Mouse (Mus musculus) testis, adult 2 months (tissue): ENCODE measurements at regions not wholly inside any gene's neighbourhood (a gene's known extent, or its start where the extent isn't known, plus 50 kb on each side); places are given as distances from the start of the nearest gene placed in this dataset.
"Not testable (repeated sequence)": the region's sequence is repeated elsewhere in the genome, so short reads cannot be mapped to it uniquely, and the experiment has no call there.

ENCODE experiments used
- CTCF ChIP-seq: fragments of 200-500 bp; IDR thresholded peaks from 2 replicates; pipeline ENCODE4 v1.5.1; 2012; ENCODE audit warnings: low read depth, mild to moderate bottlenecking, inconsistent platforms, low read length, moderate library complexity; ENCODE audit not compliant: control insufficient read depth, insufficient read depth, insufficient replicate concordance
- POLR2A ChIP-seq: fragments of 200-500 bp; IDR thresholded peaks from 2 replicates; pipeline ENCODE4 v1.6.1; 2012; ENCODE audit warnings: low read depth, mild to moderate bottlenecking, inconsistent platforms, low read length, moderate library complexity; ENCODE audit not compliant: control insufficient read depth

DNA sequence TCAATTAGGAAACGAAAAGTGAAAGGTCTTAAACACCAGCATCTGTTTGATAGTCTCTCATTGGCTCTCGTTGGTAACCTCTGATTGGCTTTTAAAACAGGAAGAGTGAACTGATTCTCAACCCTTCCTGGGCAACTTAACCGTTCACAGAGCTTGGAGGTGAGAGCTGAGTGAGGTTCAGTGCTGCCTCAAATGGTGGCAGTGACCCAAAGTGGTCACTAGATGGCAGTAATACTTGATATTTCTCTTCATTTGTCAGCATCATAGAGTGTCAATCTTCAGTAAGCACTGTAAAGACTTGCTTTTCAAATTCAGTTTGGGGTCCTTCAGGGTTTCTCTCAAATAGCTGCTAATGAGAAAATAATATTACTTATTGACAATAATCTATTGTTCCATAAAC, 321.8 kb upstream of the Gdi2 start:
- not testable (repeated sequence) for TF ChIP-seq POLR2A
- TF ChIP-seq CTCF = peak; percentile 13; the same call in 1 of the 2 replicates
